Mouse (Mus musculus): ENCODE results near the gene Ppp1r37. TPM values are rescaled to one million over a fixed set of nuclear protein-coding genes. Genes with fewer than 3 reads are reported as not detected.
"Not testable (repeated sequence)": the region's sequence is repeated elsewhere in the genome, so short reads cannot be mapped to it uniquely, and the experiment has no call there.

Ppp1r37 gene
- polyA plus RNA-seq (2015; fragmentation: Nextera tagmentation; extraction: Ambion mirVana), result 11.7 and 15.6 TPM in 2 replicates

GRCm38 (mm10) chr7:19562643-19563410 is at the start of gene Ppp1r37:
Gene Ppp1r37 (minus strand): TSS chr7:19563076.
- DNase-seq (ENCODE audit: low spot score), result no peak

GRCm38 (mm10) chr7:19610969-19611368 is 48.1 kb upstream of the Ppp1r37 start:
- no peak for DNase-seq (ENCODE audit: low spot score)

GRCm38 (mm10) chr7:19609641-19610332 is 46.9 kb upstream of the Ppp1r37 start:
- DNase-seq (ENCODE audit: low spot score), result no peak

- no peak for DNase-seq (ENCODE audit: low spot score)
These were observed 44.4 kb upstream of the Ppp1r37 start for GRCm38 (mm10) chr7:19607291-19607690.

GRCm38 (mm10) chr7:19604606-19605214 is 41.8 kb upstream of the Ppp1r37 start:
- DNase-seq (ENCODE audit: low spot score), result not testable (repeated sequence)

- DNase-seq (ENCODE audit: low spot score), result peak; percentile 96
These were observed 41.2 kb upstream of the Ppp1r37 start, which contains the start of gene Clasrp for GRCm38 (mm10) chr7:19603849-19604605. Gene Clasrp (minus strand): TSS chr7:19604486.

- no peak for DNase-seq (ENCODE audit: low spot score)
These were observed 40.2 kb upstream of the Ppp1r37 start for GRCm38 (mm10) chr7:19603055-19603454.

- no peak for DNase-seq (ENCODE audit: low spot score)
These were observed 37.7 kb upstream of the Ppp1r37 start for GRCm38 (mm10) chr7:19600562-19600961.

- DNase-seq (ENCODE audit: low spot score), result no peak
These were observed 30.3 kb upstream of the Ppp1r37 start for GRCm38 (mm10) chr7:19593061-19593730.

- DNase-seq (ENCODE audit: low spot score), result peak; percentile 78
These were observed 27.0 kb upstream of the Ppp1r37 start for GRCm38 (mm10) chr7:19589917-19590316.

- peak; percentile 64 for DNase-seq (ENCODE audit: low spot score)
These were observed 26.3 kb upstream of the Ppp1r37 start for GRCm38 (mm10) chr7:19589207-19589606.

- DNase-seq (ENCODE audit: low spot score), result no peak
These were observed 23.4 kb upstream of the Ppp1r37 start for GRCm38 (mm10) chr7:19586269-19586668.

GRCm38 (mm10) chr7:19580634-19581033 is 17.8 kb upstream of the Ppp1r37 start:
- no peak for DNase-seq (ENCODE audit: low spot score)

- DNase-seq (ENCODE audit: low spot score), result no peak
These were observed 16.9 kb upstream of the Ppp1r37 start for GRCm38 (mm10) chr7:19579751-19580150.

GRCm38 (mm10) chr7:19578436-19578835 is 15.6 kb upstream of the Ppp1r37 start:
- DNase-seq (ENCODE audit: low spot score), result no peak

- DNase-seq (ENCODE audit: low spot score), result no peak
These were observed 15.1 kb upstream of the Ppp1r37 start for GRCm38 (mm10) chr7:19577877-19578414.

- peak; percentile 37 for DNase-seq (ENCODE audit: low spot score)
These were observed 14.4 kb upstream of the Ppp1r37 start, which contains the start of the genes Zfp296 and Gemin7 for GRCm38 (mm10) chr7:19577141-19577852. Gene Zfp296 (plus strand): TSS chr7:19577287. Gene Gemin7 (minus strand): TSS chr7:19577595.

- DNase-seq (ENCODE audit: low spot score), result no peak
These were observed 12.7 kb upstream of the Ppp1r37 start for GRCm38 (mm10) chr7:19575559-19575958.

GRCm38 (mm10) chr7:19573776-19574140 is 10.9 kb upstream of the Ppp1r37 start:
- no peak for DNase-seq (ENCODE audit: low spot score)

All from thymus, postnatal 0 days (tissue).